In genomic region chr13:57908266-57908582, GRCm38 (mm10) we compare ENCODE assay signal across 9 mouse cellular contexts. TPM values are rescaled to one million over a fixed set of nuclear protein-coding genes. Genes with fewer than 3 reads are reported as not detected.
DNase-seq lines count a peak whose midpoint lies in the region; ATAC-seq and TF ChIP-seq lines count a peak whose summit lies in the region.
"Had no signal": no experiment of that assay in that cellular context is flagged by ENCODE, and none has a peak within 500 bp of the region (broad histone marks: within the 10 kb centered on the region; RNA-seq: fewer than 3 reads in every experiment).

Gene Spock1, minus strand, starts transcription at chr13:57908332.

- under 1% methylated on average over 31 of the region's 32 CpGs for WGBS in forebrain, embryonic 13.5 days
- WGBS in heart, postnatal 0 days, result under 1% methylated on average over 32 of the region's 32 CpGs
- WGBS in liver, embryonic 12.5 days (ENCODE audit: insufficient replicate concordance), result 1% methylated on average over 32 of the region's 32 CpGs
- 1% methylated on average over 32 of the region's 32 CpGs for WGBS in neural tube, embryonic 12.5 days

- peak within 1 kb of the TSS; percentile 84 for H3K4me3 ChIP-seq in E14TG2a.4 (replicated peaks; ENCODE audit: low read length)
- peak within 1 kb of the TSS; percentile 58 for H3K4me3 ChIP-seq in forebrain, embryonic 13.5 days
- H3K4me3 ChIP-seq in heart, postnatal 0 days (ENCODE audit: low read depth, low read length), result peak within 1 kb of the TSS; percentile 29
- peak within 1 kb of the TSS; percentile 32 for H3K4me3 ChIP-seq in liver, embryonic 12.5 days
- peak within 1 kb of the TSS; percentile 53 for H3K4me3 ChIP-seq in neural tube, embryonic 12.5 days

- peak within 1 kb of the TSS; percentile 96 for H3K4me2 ChIP-seq in forebrain, embryonic 13.5 days
- peak within 1 kb of the TSS; percentile 51 for H3K4me2 ChIP-seq in heart, postnatal 0 days (ENCODE audit: low read depth, low read length)
- H3K4me2 ChIP-seq in liver, embryonic 12.5 days, result peak within 1 kb of the TSS; percentile 57
- H3K4me2 ChIP-seq in neural tube, embryonic 12.5 days (replicated peaks), result peak within 1 kb of the TSS; percentile 82

- H3K9me3 ChIP-seq in E14TG2a.4 (ENCODE audit: low read length), result peaks cover 6% of the 10 kb centered on the region; the same call in 1 of the 2 replicates
- no peaks in the 10 kb centered on the region for H3K9me3 ChIP-seq in forebrain, embryonic 13.5 days (replicated peaks)
- H3K9me3 ChIP-seq in heart, postnatal 0 days (replicated peaks; ENCODE audit: control insufficient read depth, low read length), result no peaks in the 10 kb centered on the region
- H3K9me3 ChIP-seq in liver, embryonic 12.5 days (replicated peaks), result no peaks in the 10 kb centered on the region
- H3K9me3 ChIP-seq in neural tube, embryonic 12.5 days, result no peaks in the 10 kb centered on the region

- H3K27me3 ChIP-seq in E14TG2a.4 (ENCODE audit: insufficient read depth, low read length), result peaks cover 67% of the 10 kb centered on the region
- peaks cover 22% of the 10 kb centered on the region for H3K27me3 ChIP-seq in forebrain, embryonic 13.5 days
- H3K27me3 ChIP-seq in heart, postnatal 0 days (ENCODE audit: control insufficient read depth, insufficient read depth, low read length), result peaks cover 26% of the 10 kb centered on the region
- peaks cover 37% of the 10 kb centered on the region for H3K27me3 ChIP-seq in liver, embryonic 12.5 days (replicated peaks)
- peaks cover 24% of the 10 kb centered on the region for H3K27me3 ChIP-seq in neural tube, embryonic 12.5 days (replicated peaks)

- TF ChIP-seq EP300 in heart, postnatal 0 days (IDR thresholded peaks at IDR 0.05; ENCODE audit: low read depth), result no peak

- DNase-seq in c-Kit-positive CD71-positive TER-119-positive erythroid progenitor cells, embryonic 14.5 days (ENCODE audit: low spot score), result peak; percentile 37
- peak; percentile 68 for DNase-seq in heart, postnatal 0 days (ENCODE audit: low spot score)
- peak; percentile 71 to 93 for DNase-seq in kidney, postnatal 36 days
- peak; percentile 6 to 10 for DNase-seq in thymus, adult 18-20 months

- H3K36me3 ChIP-seq in E14TG2a.4 (ENCODE audit: insufficient read depth, low read length), result no peaks in the 10 kb centered on the region
- H3K36me3 ChIP-seq in forebrain, embryonic 13.5 days (ENCODE audit: poor library complexity, severe bottlenecking), result no peaks in the 10 kb centered on the region
- no peaks in the 10 kb centered on the region for H3K36me3 ChIP-seq in heart, postnatal 0 days (replicated peaks; ENCODE audit: control insufficient read depth, insufficient read depth, low read length)
- H3K36me3 ChIP-seq in liver, embryonic 12.5 days, result no peaks in the 10 kb centered on the region
- no peaks in the 10 kb centered on the region for H3K36me3 ChIP-seq in neural tube, embryonic 12.5 days

- H3K9ac ChIP-seq in forebrain, embryonic 13.5 days, result peak within 1 kb of the TSS; percentile 73
- no peak within 1 kb of the TSS for H3K9ac ChIP-seq in heart, postnatal 0 days (replicated peaks; ENCODE audit: low read depth, low read length)
- no peak within 1 kb of the TSS for H3K9ac ChIP-seq in liver, embryonic 12.5 days
- peak within 1 kb of the TSS; percentile 65 for H3K9ac ChIP-seq in neural tube, embryonic 12.5 days

- ATAC-seq in forebrain, embryonic 13.5 days, result peak; percentile 94
- peak; percentile 67 for ATAC-seq in heart, postnatal 0 days (ENCODE audit: insufficient read depth, low read depth)
- no peak for ATAC-seq in liver, embryonic 12.5 days
- ATAC-seq in neural tube, embryonic 12.5 days (ENCODE audit: low FRiP score, low read depth), result peak; percentile 66

- no peak within 1 kb of the TSS for H3K27ac ChIP-seq in forebrain, embryonic 13.5 days
- H3K27ac ChIP-seq in heart, postnatal 0 days (ENCODE audit: low read depth), result no peak within 1 kb of the TSS
- no peak within 1 kb of the TSS for H3K27ac ChIP-seq in liver, embryonic 12.5 days
- H3K27ac ChIP-seq in neural tube, embryonic 12.5 days, result no peak within 1 kb of the TSS

- 0 out of 2 replicates have a peak, but pooled peaks cover 3% of the 10 kb centered on the region for H3K4me1 ChIP-seq in E14TG2a.4 (replicated peaks; ENCODE audit: low read depth, low read length)
- peaks cover 5% of the 10 kb centered on the region for H3K4me1 ChIP-seq in forebrain, embryonic 13.5 days
- H3K4me1 ChIP-seq in heart, postnatal 0 days (ENCODE audit: control insufficient read depth, insufficient read depth), result no peaks in the 10 kb centered on the region
- no peaks in the 10 kb centered on the region for H3K4me1 ChIP-seq in liver, embryonic 12.5 days
- H3K4me1 ChIP-seq in neural tube, embryonic 12.5 days, result peaks cover 7% of the 10 kb centered on the region

- TF ChIP-seq CTCF in E14TG2a.4 (conservative IDR thresholded peaks at IDR 0.05; ENCODE audit: low read length), result peak; percentile 55
- peak; percentile 87 for TF ChIP-seq CTCF in heart, postnatal 0 days (IDR thresholded peaks at IDR 0.05; ENCODE audit: low read depth)

RNA-seq across cellular contexts. Expression of gene Spock1, which starts in this region (rescaled TPM):
- polyA plus RNA-seq in forebrain, embryonic 13.5 days (2015; fragmentation: Nextera tagmentation; extraction: Ambion mirVana), result 13.1 and 13.2 TPM in 2 replicates
- total RNA-seq in heart, postnatal 0 days (2014; rRNA removed; ENCODE audit: low replicate concordance), result 0.23 TPM in 1 of 2 replicates, not detected in the other
- polyA plus RNA-seq in heart, postnatal 0 days (2015; fragmentation: Nextera tagmentation; extraction: Ambion mirVana), result 0.20 and 0.21 TPM in 2 replicates
- polyA plus RNA-seq in liver, embryonic 12.5 days (2016; fragmentation: Nextera tagmentation; extraction: Ambion mirVana), result 0.27 and 0.43 TPM in 2 replicates
- 38.5 and 42.9 TPM in 2 replicates for polyA plus RNA-seq in neural tube, embryonic 12.5 days (2016; fragmentation: Nextera tagmentation; extraction: Ambion mirVana)
- total RNA-seq: MEL had no signal

Comparison
In these comparisons a context has a peak if more than half of its experiments do, and no peak if none do; other contexts are left out.
1. Peak in DNase-seq, ATAC-seq, H3K4me3 ChIP-seq and H3K4me2 ChIP-seq in heart, postnatal 0 days; RNA of the gene not detected or under 1 TPM.
2. H3K4me3 ChIP-seq: peak in every context shown above with its lines; median percentile 84 in E14TG2a.4; 58 in forebrain, embryonic 13.5 days; 53 in neural tube, embryonic 12.5 days; 32 in liver, embryonic 12.5 days; 29 in heart, postnatal 0 days.
3. DNase-seq: peak in every context shown above with its lines; median percentile 82 in kidney, postnatal 36 days; 68 in heart, postnatal 0 days; 37 in c-Kit-positive CD71-positive TER-119-positive erythroid progenitor cells, embryonic 14.5 days; 8 in thymus, adult 18-20 months.
4. H3K9ac ChIP-seq: peak in forebrain, embryonic 13.5 days (single experiment) and neural tube, embryonic 12.5 days (single experiment); none in heart, postnatal 0 days (single experiment) and liver, embryonic 12.5 days (single experiment).
5. Peak in every context shown above with its lines, with median percentiles within 50 percentile points of each other: H3K4me2 ChIP-seq.